Mouse (Mus musculus) 3134 (cell line): Measurements from ENCODE around the gene Wnt8b.

Experiments used
- DNase-seq: peaks from one replicate; pipeline ENCODE4 v3.0.0-alpha.2; 2011; ENCODE audit warnings: low spot score; ENCODE audit not compliant: insufficient read length; ENCODE audit errors: extremely low read depth

Gene Wnt8b

GRCm38 (mm10) chr19:44511451-44512231, 18.4 kb downstream of the Wnt8b start:
- peak; percentile 22 for DNase-seq

DNA sequence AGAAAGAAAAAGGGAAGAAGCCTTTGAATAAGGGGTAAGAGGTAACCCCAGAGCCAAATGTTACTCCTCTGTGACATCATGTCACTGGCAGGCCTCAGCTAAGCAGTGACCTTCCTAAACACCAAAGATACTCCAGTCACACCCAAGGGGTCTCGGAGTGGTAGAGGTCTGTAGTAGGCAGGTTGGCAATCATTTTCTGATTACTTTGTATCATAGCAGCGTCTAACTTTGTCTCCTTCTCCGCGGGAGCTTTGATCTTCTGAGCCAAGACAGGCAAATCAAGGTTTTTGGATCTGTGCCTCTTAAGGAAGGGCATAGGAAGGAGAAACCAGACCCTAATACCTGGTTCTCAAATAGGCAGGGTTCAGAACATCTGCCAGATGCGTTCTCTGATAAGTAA, 19.3 kb downstream of the Wnt8b start:
- DNase-seq, result no peak

GRCm38 (mm10) chr19:44513054-44513833, 20.0 kb downstream of the Wnt8b start:
- no peak for DNase-seq

DNA sequence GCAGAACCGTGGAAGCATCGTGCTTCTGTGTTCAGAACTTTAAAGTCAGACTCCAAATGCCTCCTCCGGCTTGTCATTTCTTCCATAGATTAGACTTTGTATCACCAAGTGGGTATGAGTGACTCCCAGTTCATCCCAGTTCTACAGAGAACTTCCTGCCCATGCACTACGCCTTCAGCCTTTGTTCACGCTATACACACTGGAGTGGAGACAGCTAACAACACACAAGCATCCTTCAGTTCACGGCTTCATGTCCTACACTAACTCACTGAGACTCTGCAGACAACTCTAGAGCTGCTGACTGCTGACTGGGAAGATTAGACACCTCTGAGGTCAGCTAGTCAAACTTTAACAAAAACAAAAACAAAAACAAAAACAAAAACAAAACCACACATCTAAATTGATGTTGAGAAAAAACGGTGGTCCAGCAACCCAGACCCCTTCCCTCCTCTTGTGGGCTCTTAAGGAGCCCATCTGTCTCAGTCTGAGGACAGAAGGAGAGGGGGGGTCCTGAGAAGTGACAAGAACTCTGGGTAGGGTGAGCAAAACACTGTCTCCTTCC, 20.7 kb downstream of the Wnt8b start:
- no peak for DNase-seq

GRCm38 (mm10) chr19:44514521-44515451, 21.5 kb downstream of the Wnt8b start:
- DNase-seq, result no peak

DNA sequence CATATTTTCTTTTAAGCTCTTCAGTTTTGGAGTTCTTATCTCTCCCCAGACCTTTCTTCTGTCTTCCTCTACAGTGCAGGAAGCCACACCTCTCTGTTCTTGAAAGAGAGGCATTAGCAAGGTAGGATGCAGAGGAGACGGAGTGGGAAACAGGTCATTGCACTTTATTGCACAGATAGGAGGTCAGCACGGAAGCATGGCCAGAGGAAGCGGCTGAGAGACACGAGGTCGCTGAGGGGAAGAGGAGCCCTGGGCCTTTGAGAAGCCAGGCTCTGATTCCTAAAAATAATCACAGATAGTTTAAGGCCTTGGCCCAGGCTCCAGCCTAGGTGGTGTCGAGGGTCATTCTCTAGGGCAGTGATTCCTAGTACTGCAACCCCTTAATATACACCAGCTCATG, 22.5 kb downstream of the Wnt8b start:
- no peak for DNase-seq

GRCm38 (mm10) chr19:44517996-44518768, 24.9 kb downstream of the Wnt8b start:
- no peak for DNase-seq

GRCm38 (mm10) chr19:44519152-44519551, 25.9 kb downstream of the Wnt8b start:
- no peak for DNase-seq

- no peak for DNase-seq
These were observed 32.4 kb downstream of the Wnt8b start for GRCm38 (mm10) chr19:44525551-44526205.

DNA sequence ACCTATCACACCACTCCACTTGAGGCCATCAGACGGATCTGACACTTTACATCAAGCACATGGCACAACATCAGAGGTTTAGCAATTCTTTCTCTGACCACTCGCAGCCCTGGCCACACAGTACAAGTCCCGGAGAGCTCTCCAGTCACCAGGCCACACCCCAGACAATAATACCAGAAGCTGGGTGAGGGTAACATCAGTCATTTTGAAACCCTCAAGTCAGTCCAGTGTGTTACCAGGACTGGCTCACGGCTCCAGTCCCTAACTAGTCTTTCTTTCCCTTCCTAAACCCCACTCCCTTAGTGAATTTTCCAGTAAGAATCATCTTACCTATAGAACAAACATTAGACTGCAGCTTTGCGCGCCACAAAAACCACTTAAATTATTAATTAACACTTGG, 36.7 kb downstream of the Wnt8b start:
- no peak for DNase-seq

DNA sequence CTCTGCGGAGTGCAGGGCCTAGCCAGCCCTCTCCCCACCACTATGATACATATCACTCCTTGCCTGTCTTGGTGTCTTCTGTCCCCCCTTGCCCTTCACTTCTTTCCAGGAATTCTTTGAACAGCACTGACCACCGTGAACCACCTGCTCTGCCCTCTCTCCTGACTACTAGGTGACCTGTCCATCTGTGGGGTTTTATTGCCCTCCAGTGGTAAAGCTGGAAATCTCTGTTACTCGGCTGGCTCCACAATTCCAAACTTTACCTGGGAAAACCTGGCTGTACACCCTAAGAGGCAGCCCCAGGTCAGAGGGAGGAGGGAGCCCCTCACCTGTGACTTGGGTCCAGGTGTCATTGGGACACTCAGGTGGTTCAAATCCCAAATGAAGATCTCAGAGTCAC, 42.1 kb downstream of the Wnt8b start:
- DNase-seq, result no peak

DNA sequence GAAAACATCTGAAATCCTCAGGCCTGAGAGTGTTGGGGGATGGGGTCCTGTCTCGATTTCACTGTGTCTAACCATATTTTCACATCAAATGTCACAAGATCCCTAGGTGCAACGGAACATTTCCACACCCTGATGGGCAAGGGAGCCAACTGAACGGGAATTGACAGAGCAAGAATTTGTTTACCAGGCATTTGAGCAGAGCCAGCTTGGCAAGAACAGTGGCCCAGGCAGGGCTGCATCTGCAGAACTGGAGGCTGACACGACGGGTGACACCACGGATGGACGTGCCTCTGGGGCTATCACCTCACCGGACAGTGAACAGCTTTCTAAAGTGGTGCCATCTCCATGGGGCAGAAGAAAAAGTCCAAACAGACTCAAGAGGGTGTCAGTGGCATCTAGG, 44.1 kb downstream of the Wnt8b start:
- no peak for DNase-seq

DNA sequence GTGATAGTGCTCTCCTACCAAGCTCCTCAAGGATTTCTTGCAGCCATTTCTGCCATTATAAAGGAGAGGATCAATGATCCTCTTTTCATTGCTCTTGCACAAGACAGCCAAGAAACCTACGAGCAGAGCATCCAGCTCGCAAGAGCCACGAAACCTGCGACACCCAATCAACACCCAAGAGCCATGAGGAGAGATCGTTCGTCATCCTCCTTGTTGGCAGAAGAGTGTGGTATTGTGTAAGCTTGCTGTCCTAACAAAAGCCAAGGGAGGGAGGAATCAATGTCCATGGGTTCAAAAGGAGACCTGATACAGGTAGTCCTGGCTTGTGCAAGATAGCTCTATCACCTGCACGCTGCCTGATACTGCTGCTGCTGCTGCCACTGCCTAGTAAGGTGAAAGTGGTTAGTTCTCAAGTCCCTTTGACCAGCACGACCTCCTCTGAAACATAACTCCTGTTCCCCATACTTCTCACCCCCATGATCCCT, 49.5 kb downstream of the Wnt8b start:
- no peak for DNase-seq

DNA sequence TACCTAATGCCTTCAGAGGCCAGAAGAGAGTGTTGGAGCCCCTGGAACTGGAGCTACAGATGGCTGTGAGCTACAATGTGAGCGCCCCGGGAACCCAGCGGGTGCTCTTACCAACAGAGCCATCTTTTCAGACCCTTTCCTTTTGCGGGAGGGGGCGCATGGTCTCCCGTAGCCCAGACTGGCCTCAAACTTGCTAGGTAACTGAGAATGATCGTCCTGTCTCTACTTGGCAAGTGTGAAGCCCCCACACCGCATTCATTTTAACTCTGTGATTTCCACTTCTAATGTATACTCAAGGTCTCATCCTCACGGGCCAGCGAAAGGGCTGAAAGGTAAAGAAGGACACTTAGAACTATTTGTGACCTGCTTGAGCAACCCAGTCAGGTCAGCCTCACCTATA, 51.1 kb downstream of the Wnt8b start:
- no peak for DNase-seq

DNA sequence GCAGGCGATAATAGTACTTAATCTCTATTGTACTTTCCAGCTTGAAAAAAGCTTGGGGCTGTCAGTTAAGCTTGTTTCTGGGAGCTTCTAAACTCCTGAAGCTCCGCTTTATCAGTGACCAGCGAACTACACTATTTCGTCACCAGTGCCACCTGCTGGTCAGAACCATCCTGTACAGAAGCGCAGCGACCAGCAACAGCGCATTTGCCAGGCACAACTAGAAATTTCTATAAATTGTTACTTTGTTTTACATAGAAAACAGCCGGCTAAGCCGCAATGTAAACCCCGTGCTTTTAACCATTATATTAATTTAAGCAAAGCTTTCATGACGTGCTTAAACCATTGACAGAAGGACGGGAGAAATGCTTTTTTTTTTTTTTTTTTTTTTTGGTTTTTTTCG, 51.5 kb downstream of the Wnt8b start:
- peak; percentile 27 for DNase-seq

- DNase-seq, result peak; percentile 18
These were observed 52.2 kb downstream of the Wnt8b start, which contains the start of gene Sec31b for GRCm38 (mm10) chr19:44545321-44546041. Sec31b (minus strand) TSS chr19:44545864.

DNA sequence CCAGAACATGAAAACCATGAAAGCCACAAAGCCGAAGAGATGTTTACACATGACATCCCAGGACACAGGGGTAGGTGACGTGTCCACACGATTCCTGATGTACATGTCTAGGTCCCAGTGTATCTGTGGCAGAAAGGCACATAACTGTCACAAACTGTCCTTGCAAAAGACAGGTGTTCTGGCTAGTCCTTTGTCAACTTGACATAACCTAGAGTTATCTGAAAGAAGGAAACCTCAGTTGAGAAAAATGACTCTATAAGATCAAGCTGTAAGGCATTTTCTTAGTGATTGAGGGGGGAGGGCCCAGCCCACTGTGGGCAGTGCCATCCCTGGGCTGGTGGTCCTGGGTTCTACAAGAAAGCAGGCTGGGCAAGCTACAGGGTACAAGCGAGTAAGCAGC, 59.5 kb downstream of the Wnt8b start, which contains the start of gene Gm20538:
Gm20538 (minus strand) TSS at position 101 of the 400 bp plus-strand sequence.
- DNase-seq, result no peak

GRCm38 (mm10) chr19:44553286-44553685, 60.0 kb downstream of the Wnt8b start:
- DNase-seq, result no peak
